Mouse (Mus musculus) cerebellum, adult 18-20 months (tissue): ENCODE data around the gene Gm20817.
"Not testable (repeated sequence)": the region's sequence is repeated elsewhere in the genome, so short reads cannot be mapped to it uniquely, and the experiment has no call there.

Experiments
- DNase-seq, 2 experiments: peaks; one replicate each; pipeline ENCODE4 v3.0.0; 2021

Gene Gm20817

DNA sequence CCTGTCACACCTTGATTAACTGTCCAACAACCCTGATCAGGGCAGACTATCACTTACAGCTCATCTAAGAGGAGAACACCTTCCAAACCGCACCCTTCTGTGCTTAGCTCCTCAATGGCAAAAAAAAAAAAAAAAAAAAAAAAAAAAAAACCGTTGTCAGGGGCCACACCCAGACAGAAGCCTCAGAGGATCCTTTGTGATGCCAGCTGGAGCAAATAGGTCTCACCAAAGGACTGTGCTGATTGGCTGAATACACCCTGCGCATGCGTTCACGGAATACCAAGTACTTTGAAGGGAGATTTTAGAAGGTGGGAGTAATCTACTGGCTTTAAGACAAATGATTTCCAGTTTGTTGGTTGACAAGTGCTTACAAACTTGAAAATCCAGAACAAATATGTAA is at the start of gene Gm20817:
TSS of gene Gm20817 (minus strand) at position 101 of the 400 bp plus-strand sequence.
- DNase-seq: not testable (repeated sequence)
